Mouse (Mus musculus): ENCODE measurements around the gene Hpca. TPM values are rescaled to one million over a fixed set of nuclear protein-coding genes. Genes with fewer than 3 reads are reported as not detected.

The Hpca gene
- polyA plus RNA-seq, 1 experiment from 2014 or later, result 1.1 TPM

GRCm38 (mm10) chr4:129120520-129121445 lies 1.1 kb downstream of the Hpca start:
- ATAC-seq (ENCODE audit: insufficient number of reproducible peaks, insufficient read depth, low FRiP score, low read depth), result peak; percentile 64
- Histone ChIP-seq H3K27ac (ENCODE audit: low read length) (no peak overlapping the region), H3K9me3 (ENCODE audit: control insufficient read depth, low read depth, low read length) (no peaks in the 10 kb centered on the region), H3K9ac (replicated peaks; ENCODE audit: low read depth, low read length) (no peak overlapping the region), H3K36me3 (ENCODE audit: control insufficient read depth, insufficient read depth, low read length) (no peaks in the 10 kb centered on the region), H3K4me1 (ENCODE audit: control insufficient read depth, insufficient read depth, low read length) (peaks cover 13% of the 10 kb centered on the region; the same call in 1 of the 2 replicates), H3K4me3 (ENCODE audit: low read depth, low read length) (peak overlapping the region; percentile 41), H3K4me2 (replicated peaks; ENCODE audit: low read depth, low read length) (peak overlapping the region; percentile 94), H3K27me3 (ENCODE audit: control insufficient read depth, insufficient read depth, low read length) (0 out of 2 replicates have a peak, but pooled peaks cover 11% of the 10 kb centered on the region)
- 1% methylated on average over 57 of the region's 59 CpGs for WGBS

GRCm38 (mm10) chr4:129119708-129120107 lies 2.1 kb downstream of the Hpca start:
- H3K27me3 ChIP-seq (ENCODE audit: control insufficient read depth, insufficient read depth, low read length), result 0 out of 2 replicates have a peak, but pooled peaks cover 8% of the 10 kb centered on the region
- no peaks in the 10 kb centered on the region for H3K36me3 ChIP-seq (ENCODE audit: control insufficient read depth, insufficient read depth, low read length)
- no peak overlapping the region for H3K4me3 ChIP-seq (ENCODE audit: low read depth, low read length)
- H3K27ac ChIP-seq (ENCODE audit: low read length), result no peak overlapping the region
- H3K9ac ChIP-seq (replicated peaks; ENCODE audit: low read depth, low read length), result no peak overlapping the region
- H3K9me3 ChIP-seq (ENCODE audit: control insufficient read depth, low read depth, low read length), result no peaks in the 10 kb centered on the region
- ATAC-seq (ENCODE audit: insufficient number of reproducible peaks, insufficient read depth, low FRiP score, low read depth), result no peak
- 70% methylated on average over 10 of the region's 10 CpGs for WGBS
- 0 out of 2 replicates have a peak, but pooled peaks cover 4% of the 10 kb centered on the region for H3K4me1 ChIP-seq (ENCODE audit: control insufficient read depth, insufficient read depth, low read length)
- no peak overlapping the region for H3K4me2 ChIP-seq (replicated peaks; ENCODE audit: low read depth, low read length)

DNA sequence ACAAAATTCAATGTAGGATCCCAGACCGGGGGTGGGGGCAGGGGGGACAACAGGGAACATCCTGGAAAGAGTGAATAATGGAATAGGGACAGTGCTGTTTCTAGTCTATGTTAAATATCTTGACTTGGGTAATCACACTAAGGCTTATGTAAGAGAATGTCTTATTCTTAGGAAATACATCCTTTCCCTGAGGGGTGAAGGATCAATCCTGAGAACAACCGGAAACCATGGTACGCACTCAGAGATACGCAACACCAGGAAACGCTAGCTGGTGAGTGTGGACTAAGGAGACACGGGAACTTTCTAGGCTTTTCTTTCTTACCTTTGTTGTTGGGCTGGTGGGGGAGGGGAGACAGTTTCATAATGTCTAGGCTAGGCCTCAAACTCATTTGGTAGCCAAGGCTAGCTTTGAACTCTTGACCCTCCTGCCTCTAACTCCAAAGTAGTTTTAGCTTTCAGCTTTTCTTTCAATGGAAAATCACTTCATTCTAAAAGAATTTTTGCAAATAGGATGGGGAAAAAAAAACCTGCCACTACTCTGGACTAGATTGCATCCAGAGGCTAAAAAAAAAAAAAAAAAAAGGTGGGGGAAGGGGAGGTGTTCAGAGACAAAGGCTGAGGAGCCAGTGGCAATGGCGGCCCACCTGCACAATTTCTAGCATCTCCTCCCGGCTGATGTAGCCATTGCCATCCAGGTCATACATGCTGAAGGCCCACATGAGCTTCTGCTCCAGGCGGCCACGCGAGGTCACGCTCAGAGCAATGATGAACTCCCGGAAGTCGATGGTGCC lies 3.9 kb downstream of the Hpca start:
- Histone ChIP-seq H3K9ac (replicated peaks; ENCODE audit: low read depth, low read length) (no peak overlapping the region), H3K9me3 (ENCODE audit: control insufficient read depth, low read depth, low read length) (no peaks in the 10 kb centered on the region), H3K4me1 (ENCODE audit: control insufficient read depth, insufficient read depth, low read length) (0 out of 2 replicates have a peak, but pooled peaks cover 3% of the 10 kb centered on the region), H3K4me3 (ENCODE audit: low read depth, low read length) (no peak overlapping the region), H3K27ac (ENCODE audit: low read length) (no peak overlapping the region), H3K36me3 (ENCODE audit: control insufficient read depth, insufficient read depth, low read length) (no peaks in the 10 kb centered on the region), H3K4me2 (replicated peaks; ENCODE audit: low read depth, low read length) (no peak overlapping the region), H3K27me3 (ENCODE audit: control insufficient read depth, insufficient read depth, low read length) (0 out of 2 replicates have a peak, but pooled peaks cover 8% of the 10 kb centered on the region)
- no peak for ATAC-seq (ENCODE audit: insufficient number of reproducible peaks, insufficient read depth, low FRiP score, low read depth)
- WGBS, result 82% methylated on average over 14 of the region's 14 CpGs

- Histone ChIP-seq H3K27me3 (ENCODE audit: control insufficient read depth, insufficient read depth, low read length) (0 out of 2 replicates have a peak, but pooled peaks cover 5% of the 10 kb centered on the region), H3K27ac (ENCODE audit: low read length) (no peak overlapping the region), H3K4me1 (ENCODE audit: control insufficient read depth, insufficient read depth, low read length) (0 out of 2 replicates have a peak, but pooled peaks cover 9% of the 10 kb centered on the region), H3K36me3 (ENCODE audit: control insufficient read depth, insufficient read depth, low read length) (no peaks in the 10 kb centered on the region), H3K4me3 (ENCODE audit: low read depth, low read length) (no peak overlapping the region), H3K9me3 (ENCODE audit: control insufficient read depth, low read depth, low read length) (no peaks in the 10 kb centered on the region), H3K9ac (replicated peaks; ENCODE audit: low read depth, low read length) (no peak overlapping the region), H3K4me2 (replicated peaks; ENCODE audit: low read depth, low read length) (no peak overlapping the region)
- 96% methylated on average over 8 of the region's 8 CpGs for WGBS
- no peak for ATAC-seq (ENCODE audit: insufficient number of reproducible peaks, insufficient read depth, low FRiP score, low read depth)
These were observed 5.1 kb downstream of the Hpca start for GRCm38 (mm10) chr4:129116703-129117102.

DNA sequence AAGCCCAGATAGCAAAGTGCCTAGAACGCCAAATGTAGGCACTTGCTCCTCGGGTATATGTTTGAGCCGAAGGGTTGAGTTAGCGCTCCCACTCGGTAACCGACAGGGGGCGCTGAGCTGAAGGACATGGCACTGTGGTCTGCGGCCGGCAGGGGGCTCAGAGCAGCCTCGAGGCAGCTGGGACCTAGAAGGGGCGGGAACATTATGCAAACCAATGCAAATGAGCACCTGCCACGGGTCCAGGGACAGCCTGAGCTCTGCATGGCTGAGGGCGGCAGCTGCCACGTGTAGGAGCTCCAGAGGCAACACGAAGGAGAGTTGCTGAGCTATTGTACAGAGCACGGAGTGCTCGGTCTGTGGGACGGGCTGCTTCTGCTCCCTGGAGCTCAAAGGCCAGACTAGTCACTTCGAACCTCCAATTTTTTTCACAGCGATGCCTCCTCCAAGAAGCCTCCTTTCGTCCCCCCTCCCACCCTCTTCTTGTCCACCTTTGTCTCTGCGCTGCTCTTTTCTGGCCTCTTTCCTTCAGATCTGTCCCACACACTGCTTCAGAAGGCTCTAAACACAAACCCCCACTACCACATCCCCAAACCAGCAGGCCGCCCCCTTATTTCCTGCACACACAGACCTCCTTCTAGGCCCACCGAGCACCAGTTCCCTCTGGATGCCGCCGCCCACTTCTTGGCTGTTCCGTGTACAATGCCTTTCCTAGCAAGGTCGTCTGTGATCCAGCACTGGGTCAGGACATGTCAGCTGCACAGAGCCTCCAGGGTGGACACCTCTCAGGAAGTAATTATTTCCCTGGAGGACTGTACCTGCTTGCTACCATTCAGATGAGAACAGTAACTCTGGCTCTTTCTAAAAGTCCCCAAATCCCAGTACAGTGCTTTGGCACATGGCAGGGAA lies 8.5 kb downstream of the Hpca start:
- Histone ChIP-seq H3K4me3 (ENCODE audit: low read depth, low read length) (no peak overlapping the region), H3K4me1 (ENCODE audit: control insufficient read depth, insufficient read depth, low read length) (0 out of 2 replicates have a peak, but pooled peaks cover 6% of the 10 kb centered on the region), H3K9ac (replicated peaks; ENCODE audit: low read depth, low read length) (no peak overlapping the region), H3K27me3 (ENCODE audit: control insufficient read depth, insufficient read depth, low read length) (no peaks in the 10 kb centered on the region), H3K36me3 (ENCODE audit: control insufficient read depth, insufficient read depth, low read length) (no peaks in the 10 kb centered on the region), H3K27ac (ENCODE audit: low read length) (no peak overlapping the region), H3K9me3 (ENCODE audit: control insufficient read depth, low read depth, low read length) (no peaks in the 10 kb centered on the region), H3K4me2 (replicated peaks; ENCODE audit: low read depth, low read length) (no peak overlapping the region)
- ATAC-seq (ENCODE audit: insufficient number of reproducible peaks, insufficient read depth, low FRiP score, low read depth), result peak; percentile 70
- 34% methylated on average over 28 of the region's 28 CpGs for WGBS

DNA sequence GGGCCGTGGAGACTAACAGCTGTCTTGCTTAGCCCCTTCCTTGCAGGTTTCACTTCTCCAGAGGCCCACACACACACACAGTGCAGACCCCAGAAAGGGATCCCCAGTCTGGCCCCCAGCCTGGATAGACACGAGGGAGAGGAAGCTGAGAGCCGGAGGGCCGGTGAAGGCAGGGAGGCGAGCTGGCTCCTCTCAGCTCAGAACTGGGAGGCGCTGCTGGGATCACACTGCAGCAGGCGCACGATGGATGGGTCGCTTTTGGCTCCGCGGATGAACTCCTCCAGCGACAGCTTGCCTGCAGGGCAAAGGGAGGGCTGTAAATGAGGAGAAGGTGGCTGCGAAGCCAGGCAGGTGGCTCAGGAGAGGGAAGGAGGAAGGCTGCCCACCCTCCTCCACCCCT lies 9.6 kb downstream of the Hpca start:
- Histone ChIP-seq H3K4me3 (ENCODE audit: low read depth, low read length) (peak overlapping the region; percentile 3; the same call in 1 of the 2 replicates), H3K27me3 (ENCODE audit: control insufficient read depth, insufficient read depth, low read length) (no peaks in the 10 kb centered on the region), H3K9ac (replicated peaks; ENCODE audit: low read depth, low read length) (no peak overlapping the region), H3K27ac (ENCODE audit: low read length) (no peak overlapping the region), H3K36me3 (ENCODE audit: control insufficient read depth, insufficient read depth, low read length) (no peaks in the 10 kb centered on the region), H3K9me3 (ENCODE audit: control insufficient read depth, low read depth, low read length) (no peaks in the 10 kb centered on the region), H3K4me2 (replicated peaks; ENCODE audit: low read depth, low read length) (peak overlapping the region; percentile 29), H3K4me1 (ENCODE audit: control insufficient read depth, insufficient read depth, low read length) (0 out of 2 replicates have a peak, but pooled peaks cover 6% of the 10 kb centered on the region)
- 35% methylated on average over 13 of the region's 13 CpGs for WGBS
- ATAC-seq (ENCODE audit: insufficient number of reproducible peaks, insufficient read depth, low FRiP score, low read depth), result peak; percentile 24; the same call in 1 of the 2 replicates

- H3K4me2 ChIP-seq (replicated peaks; ENCODE audit: low read depth, low read length), result no peak overlapping the region
- H3K9ac ChIP-seq (replicated peaks; ENCODE audit: low read depth, low read length), result no peak overlapping the region
- no peaks in the 10 kb centered on the region for H3K36me3 ChIP-seq (ENCODE audit: control insufficient read depth, insufficient read depth, low read length)
- WGBS, result 59% methylated on average over 11 of the region's 11 CpGs
- no peaks in the 10 kb centered on the region for H3K9me3 ChIP-seq (ENCODE audit: control insufficient read depth, low read depth, low read length)
- no peak overlapping the region for H3K4me3 ChIP-seq (ENCODE audit: low read depth, low read length)
- no peaks in the 10 kb centered on the region for H3K27me3 ChIP-seq (ENCODE audit: control insufficient read depth, insufficient read depth, low read length)
- H3K27ac ChIP-seq (ENCODE audit: low read length), result no peak overlapping the region
- ATAC-seq (ENCODE audit: insufficient number of reproducible peaks, insufficient read depth, low FRiP score, low read depth), result no peak
- H3K4me1 ChIP-seq (ENCODE audit: control insufficient read depth, insufficient read depth, low read length), result 0 out of 2 replicates have a peak, but pooled peaks cover 6% of the 10 kb centered on the region
These were observed 10.5 kb downstream of the Hpca start for GRCm38 (mm10) chr4:129111350-129111749.

Measured in stomach, embryonic 14.5 days (tissue).